Mouse (Mus musculus) cortical plate, adult 2 months (tissue): Measurements from ENCODE around the gene Ovol1. TPM values are rescaled to one million over a fixed set of nuclear protein-coding genes. Genes with fewer than 3 reads are reported as not detected.

ENCODE experiments used
- H3K27ac ChIP-seq: fragments of 200-500 bp; 2 replicates; pipeline ENCODE4 v1.5.1; 2012; ENCODE audit warnings: low read length, control low read depth, inconsistent platforms; ENCODE audit not compliant: insufficient read depth
- H3K4me1 ChIP-seq: fragments of 200-500 bp; 2 replicates; pipeline ENCODE4 v1.6.1; 2011; ENCODE audit warnings: low read length; ENCODE audit not compliant: control insufficient read depth, insufficient read depth
- H3K4me3 ChIP-seq: fragments of 200-500 bp; 2 replicates; pipeline ENCODE4 v1.5.1; 2011; ENCODE audit warnings: mild to moderate bottlenecking, low read length, control low read depth; ENCODE audit not compliant: insufficient read depth
- CTCF ChIP-seq: fragments of 200-500 bp; IDR thresholded peaks from 2 replicates; pipeline ENCODE4 v1.5.1; 2011; ENCODE audit warnings: mild to moderate bottlenecking, control low read depth, low read length; ENCODE audit not compliant: insufficient read depth; ENCODE audit errors: extremely low read depth
- POLR2A ChIP-seq: fragments of 200-500 bp; IDR thresholded peaks from 2 replicates; pipeline ENCODE4 v1.6.1; 2011; ENCODE audit warnings: mild to moderate bottlenecking, low read length, control low read depth; ENCODE audit not compliant: insufficient read depth; ENCODE audit errors: extremely low read depth
- polyA plus RNA-seq: library from polyadenylated mRNA; depleted of rRNA; stranded (reverse); fragments of >200 nt; gene quantifications from 2 replicates; pipeline ENCODE4 v1.2.3, GENCODE M21; 2012

Ovol1 gene
- polyA plus RNA-seq, 1 experiment: 0.02 TPM

DNA sequence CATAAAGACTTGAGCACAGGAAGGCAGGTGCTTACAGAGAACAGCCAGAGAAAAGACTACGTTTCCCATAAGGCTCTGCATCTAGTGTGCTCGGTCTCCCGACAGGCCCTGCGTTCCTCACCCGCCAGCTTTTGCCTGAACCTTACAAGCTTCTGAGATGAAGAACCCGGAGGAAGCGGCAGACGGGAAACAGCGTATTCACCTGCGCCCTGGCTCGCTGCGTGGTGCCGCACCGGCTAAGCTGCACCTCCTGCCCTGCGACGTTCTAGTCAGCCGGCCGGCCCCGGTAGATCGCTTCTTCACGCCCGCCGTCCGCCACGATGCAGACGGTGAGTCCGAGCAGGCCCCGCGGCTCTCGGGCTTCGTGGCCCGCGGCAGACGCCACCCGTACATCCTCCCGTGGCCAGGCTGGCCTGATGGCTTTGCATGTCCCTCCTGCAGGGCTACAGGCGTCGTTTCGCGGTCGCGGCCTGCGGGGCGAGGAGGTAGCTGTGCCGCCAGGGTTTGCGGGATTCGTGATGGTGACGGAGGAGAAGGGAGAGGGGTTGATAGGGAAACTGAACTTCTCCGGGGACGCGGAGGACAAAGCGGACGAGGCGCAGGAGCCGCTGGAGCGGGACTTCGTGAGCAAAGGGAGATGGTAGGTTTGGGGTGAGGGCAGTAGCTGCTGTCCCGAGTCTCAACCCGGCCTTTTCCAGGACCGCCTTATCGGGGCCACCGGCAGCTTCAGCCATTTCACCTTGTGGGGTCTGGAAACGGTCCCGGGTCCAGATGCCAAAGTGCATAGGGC is 41.5 kb upstream of the Ovol1 start, which contains the start of gene Rnaseh2c:
TSS of gene Rnaseh2c (plus strand) at position 122 of the 790 bp plus-strand sequence.
- H3K27ac ChIP-seq: no peak within 1 kb of the TSS
- peak; percentile 85 for TF ChIP-seq POLR2A
- TF ChIP-seq CTCF: no peak
- peaks cover 2% of the 10 kb centered on the region; the same call in 1 of the 2 replicates for H3K4me1 ChIP-seq
- H3K4me3 ChIP-seq: peak within 1 kb of the TSS; percentile 73

DNA sequence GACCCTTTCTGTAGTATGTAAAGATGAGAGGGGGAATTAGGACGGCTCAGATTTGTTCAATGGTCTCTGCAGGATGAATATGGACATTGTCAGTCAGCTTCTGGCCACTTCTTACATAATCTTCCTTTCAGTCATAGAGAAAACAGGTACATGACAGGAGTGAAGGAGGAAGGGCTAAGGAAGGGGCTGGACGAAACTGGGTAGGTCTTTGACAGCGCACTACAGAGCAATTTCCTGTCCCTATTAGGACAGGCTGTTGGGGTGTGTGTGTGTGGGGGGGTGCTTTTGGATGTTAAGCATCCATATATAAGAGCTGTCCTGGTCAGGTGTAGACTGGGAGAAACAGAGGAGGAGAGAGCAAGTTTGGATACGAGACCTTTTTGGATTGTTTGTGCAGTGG is 38.8 kb upstream of the Ovol1 start:
- Histone ChIP-seq H3K4me3 (no peak overlapping the region), H3K4me1 (peaks cover 2% of the 10 kb centered on the region; the same call in 1 of the 2 replicates), H3K27ac (no peak overlapping the region)
- TF ChIP-seq CTCF: no peak
- no peak for TF ChIP-seq POLR2A

DNA sequence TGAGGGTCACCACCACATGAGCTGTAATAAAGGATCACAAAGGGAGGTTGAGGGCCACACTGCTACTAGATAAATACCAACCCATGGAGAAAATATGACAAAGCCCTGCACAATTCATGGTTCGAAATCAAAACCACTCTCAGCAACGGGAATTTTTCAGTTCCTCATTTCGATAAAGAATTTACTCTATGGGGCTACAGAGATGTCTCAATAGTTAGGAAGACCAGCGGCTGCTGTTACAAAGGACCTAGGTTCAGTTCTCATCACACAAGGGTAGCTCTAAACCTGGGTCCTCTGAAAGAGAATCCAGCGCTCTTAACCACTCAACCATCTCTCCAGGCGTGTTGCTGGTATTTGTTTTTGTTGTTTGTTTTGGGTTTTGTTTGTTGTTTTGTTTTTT is 31.4 kb upstream of the Ovol1 start:
- Histone ChIP-seq H3K4me3 (no peak overlapping the region), H3K27ac (no peak overlapping the region), H3K4me1 (no peaks in the 10 kb centered on the region; the same call in 1 of the 2 replicates)
- no peak for TF ChIP-seq POLR2A
- TF ChIP-seq CTCF: no peak

DNA sequence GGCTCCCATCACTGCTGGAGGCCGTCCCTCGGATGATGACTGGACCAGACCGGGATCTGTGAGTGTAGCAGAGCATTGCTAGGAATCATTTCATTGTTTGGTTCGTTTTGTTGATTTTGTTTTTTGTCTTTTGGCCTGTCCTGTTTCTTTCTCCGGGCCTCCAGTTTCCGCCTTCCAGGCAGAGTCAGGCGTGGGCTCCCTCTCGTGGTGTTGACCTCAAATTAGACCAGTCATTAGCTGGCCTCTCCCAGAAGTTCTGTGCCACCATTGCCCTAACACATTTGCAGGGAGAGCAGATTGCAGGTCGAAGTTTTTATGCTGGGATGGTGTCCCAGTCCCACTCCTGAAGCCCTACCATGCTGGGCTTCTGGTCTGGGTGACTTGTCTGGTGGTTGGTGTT is 28.7 kb upstream of the Ovol1 start:
- no peak for TF ChIP-seq POLR2A
- Histone ChIP-seq H3K4me1 (no peaks in the 10 kb centered on the region; the same call in 1 of the 2 replicates), H3K4me3 (no peak overlapping the region), H3K27ac (no peak overlapping the region)

DNA sequence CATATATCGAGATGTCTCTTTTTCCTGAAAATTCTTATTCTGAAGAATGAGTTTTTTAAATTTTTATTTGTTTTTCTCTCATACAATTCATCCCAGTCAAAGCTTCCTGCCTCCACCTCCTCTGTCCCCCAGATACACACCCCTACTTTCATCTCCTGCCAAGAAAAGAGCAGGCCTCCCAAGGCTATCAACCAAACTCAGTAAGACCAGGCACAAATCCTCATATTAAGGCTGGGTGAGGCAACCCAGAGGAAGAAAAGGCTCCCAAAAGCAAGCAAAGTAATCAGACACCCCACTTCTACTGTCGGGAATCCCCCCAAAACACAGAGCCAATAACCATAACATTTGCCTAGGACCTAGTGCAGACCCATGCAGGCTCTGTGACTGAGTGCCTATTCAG is 21.5 kb upstream of the Ovol1 start:
- no peak overlapping the region for H3K27ac ChIP-seq
- no peak for TF ChIP-seq CTCF
- H3K4me3 ChIP-seq: no peak overlapping the region
- H3K4me1 ChIP-seq: no peaks in the 10 kb centered on the region

DNA sequence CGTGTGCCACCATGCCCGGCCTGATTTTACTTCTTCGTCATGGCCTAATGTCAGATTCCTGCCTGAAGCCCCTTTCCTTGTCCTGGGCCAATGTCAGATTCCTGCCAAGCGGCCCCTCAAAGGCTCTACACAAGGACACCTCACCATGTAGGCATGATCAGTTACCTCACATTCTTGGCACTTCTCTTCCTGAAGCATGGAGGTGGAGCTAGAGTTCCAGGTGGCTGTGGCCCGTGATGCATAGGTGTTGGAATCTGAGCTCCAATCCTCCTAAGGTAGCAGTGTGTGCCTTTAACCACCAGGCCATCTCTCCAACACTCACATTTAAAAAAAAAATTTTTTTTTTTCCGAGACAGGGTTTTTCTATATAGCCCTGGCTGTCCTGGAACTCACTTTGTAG is 20.3 kb upstream of the Ovol1 start:
- H3K4me1 ChIP-seq: no peaks in the 10 kb centered on the region
- no peak overlapping the region for H3K27ac ChIP-seq
- no peak overlapping the region for H3K4me3 ChIP-seq
- TF ChIP-seq CTCF (no peak), POLR2A (no peak)

DNA sequence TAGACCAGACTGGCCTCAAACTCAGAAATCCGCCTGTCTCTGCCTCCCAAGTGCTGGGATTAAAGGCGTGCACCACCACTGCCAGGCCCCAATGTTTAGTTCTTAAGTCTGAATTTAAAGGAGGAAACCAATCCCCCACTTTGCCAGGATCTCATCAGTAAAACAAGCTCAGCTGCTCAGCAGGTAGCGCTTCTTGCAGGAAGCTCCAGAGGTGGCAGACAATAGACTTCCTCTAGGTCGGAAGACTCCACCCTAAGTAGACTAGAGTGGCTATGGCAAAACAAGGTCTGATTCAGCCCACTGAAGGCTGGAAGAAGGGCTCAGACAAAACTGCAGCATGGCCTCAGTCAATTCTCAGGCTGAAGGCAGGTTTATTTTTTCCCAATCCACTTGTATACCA is 19.5 kb upstream of the Ovol1 start:
- H3K4me3 ChIP-seq: no peak overlapping the region
- H3K27ac ChIP-seq: no peak overlapping the region
- TF ChIP-seq CTCF (no peak), POLR2A (no peak)
- no peaks in the 10 kb centered on the region for H3K4me1 ChIP-seq

DNA sequence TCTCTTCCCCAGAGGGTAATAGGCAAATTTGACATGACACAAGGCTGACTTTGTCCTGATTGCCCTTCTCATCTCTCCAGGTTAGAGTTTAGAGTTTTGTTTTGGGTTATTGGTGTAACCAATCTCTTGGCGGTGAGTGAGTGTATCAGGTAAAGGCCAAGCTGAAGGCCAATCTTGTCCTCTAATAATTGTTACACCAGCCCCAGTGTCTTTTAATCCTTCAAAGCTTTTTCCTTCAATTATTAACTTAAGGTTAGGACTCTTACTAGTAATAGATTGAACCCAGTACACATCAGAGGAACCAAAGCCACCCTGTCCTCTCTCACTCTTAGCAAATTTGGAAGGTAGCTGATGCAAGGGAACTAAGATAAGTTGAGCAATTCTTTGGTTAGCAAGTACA is 14.9 kb upstream of the Ovol1 start:
- TF ChIP-seq POLR2A (no peak), CTCF (no peak)
- no peak overlapping the region for H3K4me3 ChIP-seq
- no peak overlapping the region for H3K27ac ChIP-seq
- H3K4me1 ChIP-seq: no peaks in the 10 kb centered on the region

DNA sequence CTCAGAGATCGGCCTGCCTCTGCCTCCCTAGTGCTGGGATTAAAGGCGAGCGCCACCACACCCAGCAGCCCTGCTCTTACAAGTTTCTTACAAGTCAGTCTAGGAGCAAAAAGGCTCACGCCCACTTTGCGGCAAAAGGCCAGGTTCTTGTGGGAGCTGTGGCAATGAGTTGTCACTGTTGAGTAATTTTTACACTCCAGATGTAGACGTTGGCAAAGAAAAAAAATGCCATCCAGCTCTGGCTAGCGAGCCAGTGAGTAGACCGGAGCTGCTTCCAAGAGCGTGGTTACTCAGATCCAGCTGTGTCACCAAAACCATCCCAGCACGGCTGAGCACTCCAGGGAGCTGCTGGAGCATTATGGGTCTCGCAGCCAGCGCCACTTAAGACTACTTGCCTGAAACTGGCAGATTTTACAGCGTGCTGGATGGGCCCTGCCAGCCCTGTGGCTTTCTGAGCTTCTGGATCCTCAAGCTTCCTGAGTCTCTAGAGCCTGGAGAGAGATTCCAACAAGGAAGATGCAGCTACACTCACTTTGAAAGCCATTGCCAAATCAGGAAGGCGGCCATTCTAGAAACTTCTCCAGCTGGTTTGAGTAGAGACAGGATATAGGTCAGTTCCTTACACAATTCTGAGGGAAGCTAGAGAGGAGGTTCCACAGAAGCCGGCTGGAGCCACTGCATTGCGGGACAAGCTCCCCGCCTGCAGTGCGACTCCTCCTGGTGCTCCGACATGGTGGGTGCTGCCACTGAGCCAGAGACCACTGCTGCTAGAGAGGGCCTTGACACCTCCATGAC is 12.1 kb upstream of the Ovol1 start:
- TF ChIP-seq POLR2A: no peak
- no peak for TF ChIP-seq CTCF
- Histone ChIP-seq H3K4me3 (no peak overlapping the region), H3K27ac (no peak overlapping the region), H3K4me1 (no peaks in the 10 kb centered on the region)

DNA sequence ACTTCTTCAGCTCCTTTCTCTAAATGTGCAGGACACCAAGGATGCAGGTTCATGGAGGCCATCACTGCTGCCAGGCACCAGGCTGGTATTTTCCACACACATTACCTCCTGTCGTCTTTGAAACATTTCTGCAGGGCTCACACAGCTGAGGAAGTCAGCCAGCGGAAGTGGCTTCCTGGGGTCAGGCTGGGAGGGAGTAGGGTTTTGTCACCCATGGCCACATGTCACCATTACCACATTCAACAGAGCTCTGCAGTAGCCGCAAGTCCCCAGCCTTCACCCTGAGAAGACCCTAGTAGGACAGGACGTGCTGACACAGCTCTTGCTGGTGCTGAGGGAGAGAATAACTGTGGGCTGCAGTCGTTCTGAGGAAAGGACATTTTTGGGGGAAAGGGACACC is 11.4 kb upstream of the Ovol1 start:
- H3K27ac ChIP-seq: no peak overlapping the region
- no peak overlapping the region for H3K4me3 ChIP-seq
- TF ChIP-seq POLR2A: no peak
- no peaks in the 10 kb centered on the region for H3K4me1 ChIP-seq
